Mouse (Mus musculus) right cerebral cortex, postnatal 25 days (tissue): ENCODE results near the gene Stc2.

Source experiments
- DNase-seq: peaks from one replicate; pipeline ENCODE4 v3.0.0; 2022

Stc2 gene

GRCm38 (mm10) chr11:31369648-31370286, at the start of gene Stc2:
TSS of gene Stc2 (minus strand) at chr11:31370074.
- DNase-seq: peak; percentile 38

DNA sequence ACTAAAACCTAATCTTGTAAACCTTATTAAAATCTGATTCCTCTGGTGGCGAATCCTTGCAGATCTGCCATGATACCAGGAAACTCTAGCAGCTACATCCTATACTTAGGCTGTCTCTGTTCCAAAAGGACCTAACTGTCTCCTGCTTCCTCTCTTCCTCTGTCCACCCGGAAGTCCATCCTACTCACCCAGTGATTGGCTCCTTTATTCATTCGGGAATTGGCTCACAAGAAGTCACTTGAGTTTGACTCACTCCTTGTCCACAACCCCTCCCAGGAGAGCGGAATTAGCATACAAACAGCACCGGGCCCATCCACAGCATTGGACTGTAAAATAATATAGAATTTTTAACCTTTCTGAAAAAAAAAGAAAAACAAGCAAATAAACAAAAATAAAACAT, 47.2 kb upstream of the Stc2 start:
- no peak for DNase-seq

DNA sequence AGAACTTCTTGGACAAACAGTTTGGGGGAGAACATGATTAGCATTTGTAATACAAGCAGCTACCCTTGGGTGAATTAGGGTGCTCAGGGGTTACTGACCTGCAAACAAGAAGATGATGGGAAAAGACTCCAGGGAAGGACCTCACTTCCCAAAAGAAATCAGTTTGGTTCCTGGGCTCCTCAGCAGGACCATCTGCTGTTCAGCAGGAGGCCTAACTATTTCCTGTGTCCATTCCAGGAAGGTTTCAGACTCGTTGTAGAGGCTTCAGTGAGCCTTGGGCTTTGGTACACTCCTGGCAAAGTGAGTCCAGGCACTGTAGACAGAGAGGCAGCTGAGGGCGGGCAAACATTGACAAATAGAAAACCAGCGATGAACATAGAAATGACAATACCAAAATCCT, 42.5 kb upstream of the Stc2 start:
- DNase-seq: no peak

DNA sequence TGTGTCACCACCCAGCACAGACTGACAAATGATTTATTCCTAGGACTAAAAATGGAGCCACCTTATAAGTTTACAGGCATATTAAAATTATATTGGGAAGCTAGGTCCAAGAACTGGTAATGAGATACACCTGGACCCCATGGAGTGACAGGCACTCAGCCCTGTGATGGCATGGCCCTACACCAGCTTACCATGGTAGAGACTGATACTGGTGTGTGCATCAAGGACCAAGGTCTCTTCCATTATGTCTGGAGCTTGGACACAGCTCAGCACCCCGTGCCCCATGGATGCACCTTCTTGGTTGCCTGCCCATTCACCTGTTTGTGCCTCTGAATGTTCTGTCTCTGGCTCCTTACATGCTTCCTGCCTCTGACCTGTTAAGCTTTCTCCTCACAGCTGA, 36.9 kb upstream of the Stc2 start:
- no peak for DNase-seq

GRCm38 (mm10) chr11:31403080-31403479, 33.2 kb upstream of the Stc2 start:
- DNase-seq: no peak

- no peak for DNase-seq
These were observed 28.7 kb upstream of the Stc2 start for GRCm38 (mm10) chr11:31398604-31399003.

DNA sequence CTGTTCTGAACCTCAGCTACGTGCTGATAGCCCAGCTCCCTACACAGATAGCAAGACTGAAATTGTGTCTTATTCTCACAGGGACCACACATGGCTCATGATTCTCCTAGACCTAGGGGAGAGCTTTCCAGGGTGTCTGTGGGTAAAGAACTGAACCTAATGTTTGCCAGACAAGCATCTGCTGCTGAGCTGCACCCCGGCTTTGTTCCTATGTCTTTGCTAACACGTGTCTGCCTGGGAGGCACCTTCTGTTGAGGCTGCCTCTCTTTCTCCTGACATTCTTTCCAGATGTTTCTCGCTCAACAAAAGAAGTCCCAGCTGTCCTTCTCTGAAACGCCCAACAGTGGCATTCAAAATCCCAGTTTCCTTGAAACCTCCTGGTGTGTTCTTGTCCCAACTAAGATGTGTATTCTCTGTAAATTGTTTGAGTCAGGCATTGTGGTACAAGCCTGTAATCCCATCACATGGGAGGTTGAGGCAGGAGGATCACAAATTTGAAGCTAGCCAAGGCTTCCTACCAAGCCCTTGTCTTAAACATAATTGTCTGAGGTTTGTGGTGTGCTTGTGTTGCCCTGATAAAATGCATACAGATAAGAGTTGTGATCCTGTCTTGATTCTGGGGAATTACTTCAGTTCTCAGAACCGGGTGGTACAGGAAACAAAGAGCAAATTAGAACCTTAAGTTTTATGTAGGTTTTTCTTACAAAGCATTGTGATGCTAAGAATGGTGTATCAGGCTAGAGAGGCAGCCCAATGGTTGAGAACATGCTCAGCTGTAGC, 27.0 kb upstream of the Stc2 start:
- DNase-seq: no peak

DNA sequence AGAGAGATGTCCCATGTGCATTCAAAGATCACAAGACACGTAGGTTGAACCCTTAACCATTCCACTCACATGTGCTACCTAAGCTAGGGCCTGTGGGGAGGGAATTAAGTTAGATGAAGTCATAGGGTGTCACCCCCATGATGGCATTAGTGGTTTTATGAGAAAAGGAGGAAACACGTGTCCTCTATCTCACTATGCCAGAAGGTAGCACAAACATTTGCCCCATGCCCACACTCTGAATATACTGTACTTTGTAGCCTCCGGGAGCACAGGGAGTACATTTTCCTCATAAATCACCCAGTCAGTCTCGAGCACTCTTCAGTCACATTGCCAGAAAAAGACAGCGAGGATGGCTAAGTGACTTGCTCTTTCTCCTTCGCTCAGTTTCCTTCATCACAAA, 24.2 kb upstream of the Stc2 start:
- no peak for DNase-seq

- no peak for DNase-seq
These were observed 22.5 kb upstream of the Stc2 start for GRCm38 (mm10) chr11:31392340-31392739.

GRCm38 (mm10) chr11:31388890-31389289, 19.0 kb upstream of the Stc2 start:
- DNase-seq: no peak

GRCm38 (mm10) chr11:31387526-31387925, 17.7 kb upstream of the Stc2 start:
- DNase-seq: no peak

- DNase-seq: no peak
These were observed 16.7 kb upstream of the Stc2 start for GRCm38 (mm10) chr11:31386571-31386970.

GRCm38 (mm10) chr11:31383968-31384367, 14.1 kb upstream of the Stc2 start:
- DNase-seq: no peak

DNA sequence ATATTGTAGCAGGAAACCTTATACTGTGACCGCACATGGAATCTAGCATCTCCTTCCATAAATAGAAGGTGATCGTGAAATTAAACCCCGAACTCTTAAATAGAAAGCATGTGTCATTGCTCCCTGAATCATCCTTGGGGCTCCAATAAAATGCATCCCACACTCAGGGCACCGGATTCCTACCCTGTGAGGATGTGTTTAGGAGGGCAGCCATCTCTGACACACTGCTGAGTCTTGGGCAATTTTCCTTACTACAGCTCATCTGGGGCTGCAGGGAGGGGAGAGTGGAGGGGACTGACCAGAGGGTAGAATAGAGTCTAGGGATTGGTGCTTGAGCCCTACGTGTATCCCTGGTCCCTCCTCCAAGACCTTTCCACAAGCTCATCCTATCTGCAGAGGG, 12.3 kb upstream of the Stc2 start:
- DNase-seq: no peak

- no peak for DNase-seq
These were observed 3.6 kb upstream of the Stc2 start for GRCm38 (mm10) chr11:31373438-31373837.

GRCm38 (mm10) chr11:31372206-31372605, 2.3 kb upstream of the Stc2 start:
- DNase-seq: no peak

DNA sequence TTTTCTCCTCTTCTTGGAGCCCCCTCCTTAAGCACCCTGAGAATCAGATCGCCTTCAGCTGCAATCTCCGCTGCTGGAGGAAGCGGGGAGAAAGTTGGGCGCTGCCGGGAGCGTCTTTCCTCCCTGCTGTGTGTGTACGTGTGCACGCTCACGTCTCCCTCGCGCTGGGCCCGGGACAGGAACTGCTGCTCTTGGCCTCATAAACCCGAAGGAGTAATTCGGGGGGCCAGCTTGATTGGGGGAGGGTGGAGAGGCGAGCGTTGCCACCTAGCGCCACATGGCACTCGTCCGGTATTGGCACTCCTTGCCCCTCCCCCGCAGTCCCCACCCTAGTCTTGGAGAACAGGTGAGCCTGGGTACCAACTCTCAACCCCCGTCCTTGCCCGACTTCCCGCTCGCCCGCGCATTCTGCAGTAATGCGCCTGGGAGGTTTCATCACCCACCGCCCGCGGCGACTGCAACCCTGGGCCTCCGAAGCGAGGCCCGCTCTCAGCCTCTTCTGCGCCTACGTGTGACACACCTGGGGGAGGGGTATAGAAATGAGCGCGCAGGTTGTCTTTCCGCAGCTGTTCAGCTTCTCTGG, 1.5 kb upstream of the Stc2 start:
- peak; percentile 8 for DNase-seq

- no peak for DNase-seq
These were observed 759 bp upstream of the Stc2 start for GRCm38 (mm10) chr11:31370436-31371230.

- peak; percentile 40 for DNase-seq
These were observed 768 bp downstream of the Stc2 start for GRCm38 (mm10) chr11:31368965-31369647.

DNA sequence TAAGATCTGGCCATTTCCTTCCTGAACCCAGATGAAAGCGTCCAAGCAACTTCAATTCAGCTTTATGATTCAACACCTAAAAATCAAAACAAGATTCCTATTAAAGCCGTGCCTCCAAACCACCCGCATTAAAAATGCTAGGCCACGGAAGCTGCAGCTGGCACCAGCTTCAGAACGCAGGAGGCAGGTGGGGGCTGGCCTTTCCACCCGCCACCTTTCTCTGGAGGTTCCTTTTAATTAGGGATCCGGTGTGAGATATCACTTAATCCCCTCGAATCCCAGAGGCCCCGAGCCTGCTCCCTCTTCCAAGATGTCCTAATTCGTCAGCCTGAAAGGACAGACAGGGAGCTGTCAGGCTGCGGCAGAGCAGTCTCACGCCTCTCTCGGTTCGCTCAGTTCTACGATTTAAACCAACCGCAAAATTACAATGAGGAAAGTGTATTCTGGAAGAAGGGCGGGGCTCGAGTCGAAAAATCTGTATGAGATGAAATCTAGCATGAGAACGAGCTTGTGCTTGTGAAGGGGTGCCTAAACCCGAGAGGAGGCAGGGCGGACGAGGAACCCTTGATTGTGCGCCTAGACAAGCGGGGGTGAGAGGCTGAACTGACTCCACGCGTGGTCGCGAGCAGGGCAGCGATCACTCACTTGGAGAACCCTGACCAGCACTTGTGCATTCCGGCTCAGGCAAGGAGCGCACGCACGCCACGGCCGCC, 1.5 kb downstream of the Stc2 start:
- peak; percentile 47 for DNase-seq

- DNase-seq: no peak
These were observed 3.0 kb downstream of the Stc2 start for GRCm38 (mm10) chr11:31366827-31367226.

GRCm38 (mm10) chr11:31366421-31366820, 3.5 kb downstream of the Stc2 start:
- no peak for DNase-seq
